Mouse (Mus musculus) lung, postnatal 10 days (tissue): Measurements from ENCODE around the gene Bmper.
A peak's percentile ranks its signal among the peaks of the same experiment; 100 is the strongest.

Experiments used
- DNase-seq: peaks from one replicate; pipeline ENCODE4 v3.0.0; 2021

The Bmper gene

GRCm38 (mm10) chr9:23236635-23237279 lies 13.9 kb downstream of the Bmper start:
- no peak for DNase-seq

- DNase-seq: no peak
Observed at GRCm38 (mm10) chr9:23239011-23239410, 16.1 kb downstream of the Bmper start.

GRCm38 (mm10) chr9:23242911-23243310 lies 20.0 kb downstream of the Bmper start:
- peak; percentile 77 for DNase-seq

DNA sequence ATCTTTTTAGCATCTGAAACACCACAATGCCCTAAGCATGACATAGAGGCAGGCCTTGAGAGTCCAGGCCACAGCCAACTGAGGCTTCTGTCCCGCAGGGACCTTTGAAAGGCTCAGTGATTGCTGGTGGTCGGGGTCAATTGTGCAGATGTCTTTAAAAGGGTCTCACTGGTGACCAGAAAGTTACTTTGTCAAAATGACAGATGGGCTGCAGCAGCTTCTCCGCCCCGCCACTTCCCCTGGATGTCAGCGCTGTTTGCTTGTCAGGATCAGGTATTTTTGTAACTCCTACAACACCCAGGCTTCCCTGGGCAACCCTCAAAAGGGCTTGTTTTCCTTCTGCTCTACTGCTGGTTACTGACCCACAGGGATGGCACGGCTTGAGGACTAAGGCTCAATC lies 21.0 kb downstream of the Bmper start:
- no peak for DNase-seq

DNA sequence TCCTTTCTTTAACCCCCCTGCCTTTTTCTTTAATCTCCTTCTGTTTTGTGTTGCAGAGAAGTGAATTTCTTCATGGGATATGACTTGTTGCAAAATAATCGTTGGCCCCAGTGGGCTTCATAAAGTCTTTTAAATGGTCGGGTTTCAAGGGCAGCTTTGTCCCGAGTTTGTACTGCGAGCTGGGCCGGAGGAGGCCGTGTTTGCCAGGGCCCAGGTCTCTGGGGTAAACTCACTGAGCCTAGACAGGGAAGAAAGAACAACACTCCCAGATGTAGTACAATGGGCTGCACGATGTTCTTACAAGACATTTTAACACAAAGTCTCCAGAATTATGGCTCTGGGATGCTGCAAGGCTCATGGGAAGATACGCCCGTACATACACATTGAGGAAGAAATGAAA lies 23.5 kb downstream of the Bmper start:
- DNase-seq: no peak

DNA sequence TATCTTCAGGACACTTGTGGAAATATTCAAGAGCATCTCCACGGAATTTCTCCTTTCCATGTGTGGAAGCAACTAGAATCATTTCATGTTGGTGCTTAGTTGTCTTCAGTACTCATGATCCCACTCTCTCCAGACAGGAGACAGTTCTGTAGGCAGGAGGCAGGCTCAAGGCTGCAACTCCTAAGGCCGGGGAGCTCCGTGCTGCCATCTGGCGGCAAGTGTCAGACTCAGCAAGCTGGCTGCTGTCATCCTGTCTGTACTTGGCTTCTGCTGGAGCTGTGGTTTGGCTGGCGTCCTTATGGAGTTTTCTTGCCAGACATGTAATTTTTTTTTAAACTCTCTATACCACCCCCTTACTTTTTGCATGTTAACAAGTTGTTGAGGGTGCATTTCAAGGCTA lies 27.1 kb downstream of the Bmper start:
- DNase-seq: peak; percentile 92

DNA sequence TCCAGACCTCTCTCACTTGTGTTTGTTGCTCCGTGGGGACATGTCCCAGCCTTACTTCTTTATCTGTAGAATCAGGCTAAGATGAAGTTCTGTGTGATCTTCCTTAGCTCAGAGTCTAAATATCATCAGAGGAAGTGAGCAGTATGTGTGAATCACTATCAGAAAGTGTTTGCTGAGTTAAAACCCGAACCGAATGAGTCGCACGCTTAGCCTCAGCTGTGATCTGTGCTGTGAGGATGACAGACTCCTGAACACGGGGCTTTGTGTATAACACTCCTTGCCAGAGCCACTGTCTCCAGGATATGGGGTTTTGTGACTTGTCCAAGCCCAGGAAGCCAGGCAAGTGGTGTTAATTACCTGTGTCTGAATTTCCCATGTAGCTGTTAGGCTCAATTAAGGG lies 28.1 kb downstream of the Bmper start:
- DNase-seq: no peak

DNA sequence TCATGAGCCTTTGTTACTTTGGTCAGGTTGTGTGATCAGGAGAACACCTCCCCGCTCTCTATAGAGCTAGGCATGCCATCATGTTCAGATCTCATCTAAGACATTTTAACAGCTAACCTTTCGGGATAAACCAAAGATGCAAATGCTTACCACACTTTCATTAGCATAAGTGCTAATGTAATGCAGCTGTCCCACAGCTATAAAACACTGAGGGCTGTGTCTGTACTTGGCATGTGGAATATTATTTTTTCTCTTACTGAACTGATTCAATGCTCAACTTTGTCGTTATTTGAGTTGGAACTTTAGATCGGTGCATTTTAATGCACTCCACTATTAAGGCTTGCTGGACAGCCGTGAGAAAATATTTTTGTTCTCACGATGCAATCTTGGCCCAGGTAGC lies 30.7 kb downstream of the Bmper start:
- DNase-seq: no peak

DNA sequence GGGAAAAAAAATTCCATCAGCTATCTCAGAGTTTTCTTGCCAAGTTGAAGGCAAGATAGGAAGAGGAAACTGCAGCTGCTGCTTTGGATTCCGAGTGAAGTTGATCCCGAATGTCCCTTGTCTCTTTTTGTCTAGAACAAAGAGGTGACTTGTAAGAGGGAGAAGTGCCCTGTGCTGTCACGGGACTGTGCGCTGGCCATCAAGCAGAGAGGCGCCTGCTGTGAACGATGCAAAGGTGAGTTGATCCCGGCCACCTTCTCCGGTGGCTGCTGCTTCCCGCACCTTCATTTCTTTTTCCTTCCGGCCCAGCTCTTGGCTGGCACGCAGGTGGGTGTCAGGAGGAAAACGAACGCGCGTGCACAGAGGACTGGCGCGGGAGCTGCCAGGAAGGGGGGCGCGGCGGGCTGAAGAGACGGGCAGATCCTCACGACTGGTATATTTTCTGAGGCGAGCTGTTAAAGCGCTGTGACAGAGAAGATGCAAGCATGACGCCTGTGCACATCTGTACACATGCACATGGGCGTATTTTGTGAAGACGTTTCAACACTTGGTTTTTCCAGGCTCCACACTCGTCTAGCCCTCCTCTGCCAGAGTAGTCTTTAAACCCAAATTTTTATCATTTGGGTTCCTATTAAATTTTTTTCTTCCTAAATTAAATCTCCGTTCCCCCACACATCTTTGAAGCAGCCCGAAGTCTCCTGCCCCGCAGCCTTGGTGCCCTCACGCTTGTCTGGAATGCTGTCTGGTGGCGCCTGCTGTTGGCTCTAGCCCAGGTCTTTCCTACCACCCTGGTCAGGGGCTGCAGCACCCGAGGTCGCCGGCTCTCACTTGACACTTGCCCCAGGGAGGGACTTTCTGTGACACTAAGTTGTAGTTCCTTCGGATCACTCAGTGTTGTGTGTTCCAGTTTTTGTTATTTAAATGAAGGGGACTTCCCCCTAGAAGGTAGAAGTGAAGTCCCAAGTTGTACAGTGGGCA lies 31.6 kb downstream of the Bmper start:
- DNase-seq: no peak

DNA sequence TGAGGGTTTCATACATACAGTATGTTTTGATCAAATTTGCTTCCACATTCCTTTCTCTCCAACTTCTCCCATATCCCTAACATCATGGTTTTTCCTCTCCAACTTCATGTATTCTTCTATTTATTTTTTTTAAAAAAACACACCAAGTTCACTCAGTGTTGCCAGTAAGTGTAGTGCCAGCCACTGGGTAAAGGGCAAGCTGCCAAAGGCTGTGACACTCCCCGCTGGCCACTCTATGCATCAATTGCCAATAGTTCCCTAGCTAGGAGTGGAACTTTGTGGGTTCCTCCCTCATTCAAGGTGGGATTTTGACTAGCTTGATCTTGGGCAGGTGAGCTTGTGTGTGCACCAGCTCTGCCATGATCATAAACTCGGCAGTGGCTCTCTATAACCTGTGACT lies 33.0 kb downstream of the Bmper start:
- no peak for DNase-seq

GRCm38 (mm10) chr9:23256576-23256975 lies 33.7 kb downstream of the Bmper start:
- DNase-seq: no peak

GRCm38 (mm10) chr9:23261834-23262233 lies 39.0 kb downstream of the Bmper start:
- no peak for DNase-seq

DNA sequence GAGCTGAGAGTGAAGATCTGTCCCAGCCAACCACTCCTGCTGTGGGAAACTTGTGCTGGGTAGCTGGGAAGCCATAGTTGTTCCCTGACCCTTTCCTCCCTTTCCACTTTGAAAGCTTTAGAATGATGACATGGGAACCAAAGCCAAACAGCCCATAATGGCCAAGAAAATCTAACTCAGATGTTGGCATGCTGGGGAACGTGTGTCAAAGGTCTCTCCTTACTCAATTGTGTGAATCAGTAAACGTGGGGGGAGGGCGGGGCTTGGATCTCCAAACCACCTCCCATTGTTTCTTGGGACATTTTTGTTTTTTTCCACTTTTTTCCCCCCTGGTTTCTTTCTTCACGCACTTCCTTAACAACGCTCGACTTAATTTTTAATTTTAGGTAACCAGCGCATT lies 40.0 kb downstream of the Bmper start:
- no peak for DNase-seq

- no peak for DNase-seq
Observed at GRCm38 (mm10) chr9:23264471-23264870, 41.6 kb downstream of the Bmper start.

GRCm38 (mm10) chr9:23268609-23269008 lies 45.7 kb downstream of the Bmper start:
- no peak for DNase-seq

- DNase-seq: no peak
Observed at GRCm38 (mm10) chr9:23269087-23269486, 46.2 kb downstream of the Bmper start.

- DNase-seq: no peak
Observed at GRCm38 (mm10) chr9:23276244-23276643, 53.4 kb downstream of the Bmper start.

GRCm38 (mm10) chr9:23284940-23285460 lies 62.1 kb downstream of the Bmper start:
- DNase-seq: no peak

- DNase-seq: no peak
Observed at GRCm38 (mm10) chr9:23293574-23293973, 70.7 kb downstream of the Bmper start.

DNA sequence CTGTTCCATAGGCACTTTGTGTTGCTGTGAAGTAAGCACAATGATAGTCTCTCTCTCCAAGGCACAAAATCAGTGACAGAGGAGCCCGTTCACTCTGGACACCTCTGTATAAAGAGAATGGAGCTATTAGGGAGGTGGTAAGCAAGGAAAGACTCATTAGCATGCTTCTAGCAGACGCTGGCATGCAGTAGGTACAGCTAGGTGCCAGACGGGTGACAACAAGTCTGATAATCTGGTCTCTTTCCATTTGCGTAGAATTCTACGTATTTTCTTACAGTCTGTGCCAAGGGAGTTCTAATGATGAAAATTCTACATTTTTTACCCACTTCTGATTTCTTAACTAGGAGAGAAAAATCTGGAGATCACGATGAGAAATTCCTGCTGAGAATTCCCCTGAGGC lies 72.7 kb downstream of the Bmper start:
- DNase-seq: no peak

DNA sequence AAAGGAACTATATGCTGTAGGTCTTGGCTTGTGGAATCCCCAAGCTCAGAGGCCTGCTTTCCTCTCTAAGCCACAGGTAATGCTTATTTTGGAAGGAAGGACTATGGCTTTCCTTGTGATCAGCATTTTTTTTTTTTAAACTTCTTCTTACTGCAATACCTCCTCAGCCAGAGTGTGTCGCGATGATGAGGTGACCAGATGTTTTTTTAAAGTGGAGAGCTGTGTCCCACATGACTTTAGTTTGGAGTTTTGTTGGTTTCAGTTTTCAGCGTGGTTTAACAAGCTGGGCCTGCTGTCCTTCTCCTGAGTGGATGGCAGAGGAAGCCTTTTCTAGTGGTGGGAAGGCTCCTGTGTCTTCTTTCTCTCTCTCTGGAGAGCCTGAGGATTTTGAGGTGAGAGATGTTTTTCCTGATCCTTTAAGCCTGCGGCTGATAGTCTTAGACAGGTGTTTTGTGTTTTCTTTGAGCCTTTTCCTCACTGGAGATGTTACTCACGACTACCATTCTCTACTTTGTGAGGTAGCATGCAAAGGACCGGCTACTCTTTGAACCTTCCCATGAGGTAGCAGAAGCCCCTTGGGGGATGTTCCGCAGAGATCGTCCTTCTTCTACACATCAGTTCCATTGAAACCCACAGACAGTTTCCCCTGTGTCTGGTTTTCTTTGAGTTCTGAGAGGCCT lies 74.8 kb downstream of the Bmper start:
- DNase-seq: no peak

DNA sequence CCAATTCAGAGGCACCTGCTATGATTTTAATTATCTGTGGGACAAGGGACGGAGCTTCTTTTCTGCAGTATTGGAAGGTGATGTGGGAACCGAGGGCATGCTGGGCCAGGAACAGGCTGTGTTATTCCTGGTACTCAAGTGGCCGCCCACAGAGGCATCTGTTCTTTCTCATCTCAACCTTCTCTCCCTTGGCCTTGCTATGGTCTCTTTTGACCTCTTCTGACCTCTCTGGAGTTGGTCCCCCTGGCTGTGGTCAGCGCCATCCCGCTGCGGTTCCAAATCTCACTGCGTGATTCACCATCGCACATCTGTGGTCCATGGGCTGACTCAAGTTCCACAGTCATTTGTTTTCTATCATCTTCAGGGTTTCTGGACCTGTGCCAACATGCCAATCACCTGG lies 77.5 kb downstream of the Bmper start:
- no peak for DNase-seq

GRCm38 (mm10) chr9:23305681-23306080 lies 82.8 kb downstream of the Bmper start:
- DNase-seq: peak; percentile 20
